Mouse (Mus musculus) thymus, postnatal 36 days (tissue): ENCODE measurements at regions not wholly inside any gene's neighbourhood (a gene's known extent, or its start where the extent isn't known, plus 50 kb on each side); places are given as distances from the start of the nearest gene placed in this dataset.

Experiments
- DNase-seq, 2 experiments: peaks; one replicate each; pipeline ENCODE4 v3.0.0; 2022; ENCODE audit warnings: mixed read lengths in 2 of 2

GRCm38 (mm10) chr14:114820677-114821076 lies 271.3 kb upstream of the Gpc5 start:
- DNase-seq: no peak

- no peak for DNase-seq
Measured at GRCm38 (mm10) chr14:114821098-114821594, 270.9 kb upstream of the Gpc5 start.

GRCm38 (mm10) chr14:114821672-114822071 lies 270.3 kb upstream of the Gpc5 start:
- no peak for DNase-seq

GRCm38 (mm10) chr14:114826662-114827321 lies 265.2 kb upstream of the Gpc5 start:
- DNase-seq: no peak

- no peak for DNase-seq
Measured at GRCm38 (mm10) chr14:114829310-114829709, 262.7 kb upstream of the Gpc5 start.

GRCm38 (mm10) chr14:114832987-114833386 lies 259.0 kb upstream of the Gpc5 start:
- peak in 1 of 2 experiments; percentile 4 for DNase-seq

- DNase-seq: no peak
Measured at GRCm38 (mm10) chr14:114836723-114837349, 255.2 kb upstream of the Gpc5 start.

GRCm38 (mm10) chr14:114837652-114838276 lies 254.3 kb upstream of the Gpc5 start:
- DNase-seq: no peak

- no peak for DNase-seq
Measured at GRCm38 (mm10) chr14:114839340-114839903, 252.6 kb upstream of the Gpc5 start.

GRCm38 (mm10) chr14:114840766-114841165 lies 251.2 kb upstream of the Gpc5 start:
- no peak for DNase-seq

- DNase-seq: no peak
Measured at GRCm38 (mm10) chr14:114841552-114841951, 250.5 kb upstream of the Gpc5 start.

- DNase-seq: no peak
Measured at GRCm38 (mm10) chr14:114842327-114842726, 249.7 kb upstream of the Gpc5 start.

GRCm38 (mm10) chr14:114843105-114843743 lies 248.8 kb upstream of the Gpc5 start:
- DNase-seq: no peak

GRCm38 (mm10) chr14:114854324-114855054 lies 237.5 kb upstream of the Gpc5 start:
- DNase-seq: no peak

GRCm38 (mm10) chr14:114855055-114855740 lies 236.8 kb upstream of the Gpc5 start:
- DNase-seq: no peak

GRCm38 (mm10) chr14:114855746-114856145 lies 236.3 kb upstream of the Gpc5 start:
- no peak for DNase-seq

- no peak for DNase-seq
Measured at GRCm38 (mm10) chr14:114856243-114857031, 235.6 kb upstream of the Gpc5 start.

- no peak for DNase-seq
Measured at GRCm38 (mm10) chr14:114857171-114857570, 234.8 kb upstream of the Gpc5 start.

- no peak for DNase-seq
Measured at GRCm38 (mm10) chr14:114857689-114858088, 234.3 kb upstream of the Gpc5 start.

- DNase-seq: no peak
Measured at GRCm38 (mm10) chr14:114863585-114863984, 228.4 kb upstream of the Gpc5 start.

- DNase-seq: no peak
Measured at GRCm38 (mm10) chr14:114864102-114864501, 227.9 kb upstream of the Gpc5 start.
